Mouse (Mus musculus): ENCODE data around the gene Mical2. TPM values are rescaled to one million over a fixed set of nuclear protein-coding genes. Genes with fewer than 3 reads are reported as not detected.

Gene Mical2
- polyA plus RNA-seq, 1 experiment from 2014 or later, result 12.5 TPM

- peak within 1 kb of the TSS; percentile 99 for H3K27ac ChIP-seq
- peak within 1 kb of the TSS; percentile 72 for H3K4me3 ChIP-seq (replicated peaks)
- H3K4me1 ChIP-seq, result peaks cover 12% of the 10 kb centered on the region; the same call in 1 of the 2 replicates
- no peaks in the 10 kb centered on the region for H3K27me3 ChIP-seq (replicated peaks)
- H3K9me3 ChIP-seq, result no peaks in the 10 kb centered on the region
- H3K36me3 ChIP-seq, result no peaks in the 10 kb centered on the region
- under 1% methylated on average over 47 of the region's 49 CpGs for WGBS
- H3K9ac ChIP-seq, result peak within 1 kb of the TSS; percentile 82
- peak; percentile 73 for ATAC-seq (ENCODE audit: insufficient read depth, low FRiP score, low read depth)
- H3K4me2 ChIP-seq, result peak within 1 kb of the TSS; percentile 69
These were observed 201.9 kb downstream of the Mical2 start, which contains the start of gene Parva for GRCm38 (mm10) chr7:112427357-112428157. TSS of gene Parva (plus strand) at chr7:112427505.

- WGBS, result 0% methylated on average over 22 of the region's 22 CpGs
- ATAC-seq (ENCODE audit: insufficient read depth, low FRiP score, low read depth), result peak; percentile 88
- H3K4me2 ChIP-seq, result peak overlapping the region; percentile 69
These were observed 202.5 kb downstream of the Mical2 start for GRCm38 (mm10) chr7:112428158-112428535.

GRCm38 (mm10) chr7:112439846-112440245, 214.2 kb downstream of the Mical2 start:
- no peak overlapping the region for H3K9ac ChIP-seq
- ATAC-seq (ENCODE audit: insufficient read depth, low FRiP score, low read depth), result no peak
- H3K9me3 ChIP-seq, result no peaks in the 10 kb centered on the region
- H3K27me3 ChIP-seq (replicated peaks), result no peaks in the 10 kb centered on the region
- H3K27ac ChIP-seq, result 0 out of 2 replicates have a peak overlapping the region, but pooled peaks have one; percentile 7
- no peak overlapping the region for H3K4me3 ChIP-seq (replicated peaks)
- peaks cover 8% of the 10 kb centered on the region; the same call in 1 of the 2 replicates for H3K36me3 ChIP-seq
- 38% methylated on average over 3 of the region's 3 CpGs for WGBS
- no peak overlapping the region for H3K4me2 ChIP-seq
- H3K4me1 ChIP-seq, result peaks cover 39% of the 10 kb centered on the region

More at GRCm38 (mm10) chr7:112428158-112428535, 202.5 kb downstream of the Mical2 start:
- peak overlapping the region; percentile 72 for H3K4me3 ChIP-seq (replicated peaks)
- H3K9ac ChIP-seq, result peak overlapping the region; percentile 82
- no peaks in the 10 kb centered on the region for H3K27me3 ChIP-seq (replicated peaks)
- peaks cover 9% of the 10 kb centered on the region; the same call in 1 of the 2 replicates for H3K4me1 ChIP-seq
- H3K36me3 ChIP-seq, result no peaks in the 10 kb centered on the region
- H3K27ac ChIP-seq, result peak overlapping the region; percentile 99
- H3K9me3 ChIP-seq, result no peaks in the 10 kb centered on the region

- H3K9ac ChIP-seq, result no peak overlapping the region
- H3K4me3 ChIP-seq (replicated peaks), result no peak overlapping the region
- H3K36me3 ChIP-seq, result 0 out of 2 replicates have a peak, but pooled peaks cover 3% of the 10 kb centered on the region
- H3K27me3 ChIP-seq (replicated peaks), result no peaks in the 10 kb centered on the region
- H3K4me2 ChIP-seq, result peak overlapping the region; percentile 44
- WGBS, result 23% methylated on average over 12 of the region's 12 CpGs
- H3K9me3 ChIP-seq, result no peaks in the 10 kb centered on the region
- H3K27ac ChIP-seq, result peak overlapping the region; percentile 80
- peaks cover 39% of the 10 kb centered on the region for H3K4me1 ChIP-seq
- ATAC-seq (ENCODE audit: insufficient read depth, low FRiP score, low read depth), result peak; percentile 91
These were observed 218.7 kb downstream of the Mical2 start for GRCm38 (mm10) chr7:112444152-112444984.

GRCm38 (mm10) chr7:112444985-112445367, 219.3 kb downstream of the Mical2 start:
- Histone ChIP-seq H3K4me2 (peak overlapping the region; percentile 44), H3K9ac (no peak overlapping the region), H3K27me3 (replicated peaks) (no peaks in the 10 kb centered on the region), H3K4me1 (peaks cover 36% of the 10 kb centered on the region), H3K9me3 (no peaks in the 10 kb centered on the region), H3K27ac (peak overlapping the region; percentile 80), H3K36me3 (0 out of 2 replicates have a peak, but pooled peaks cover under 1% of the 10 kb centered on the region), H3K4me3 (replicated peaks) (no peak overlapping the region)
- ATAC-seq (ENCODE audit: insufficient read depth, low FRiP score, low read depth), result no peak
- 19% methylated on average over 9 of the region's 9 CpGs for WGBS

GRCm38 (mm10) chr7:112446498-112446897, 220.8 kb downstream of the Mical2 start:
- WGBS, result 81% methylated on average over 4 of the region's 4 CpGs
- Histone ChIP-seq H3K4me2 (no peak overlapping the region), H3K27ac (no peak overlapping the region), H3K4me3 (replicated peaks) (no peak overlapping the region), H3K9me3 (no peaks in the 10 kb centered on the region), H3K4me1 (peaks cover 41% of the 10 kb centered on the region), H3K9ac (no peak overlapping the region), H3K36me3 (no peaks in the 10 kb centered on the region), H3K27me3 (replicated peaks) (no peaks in the 10 kb centered on the region)
- ATAC-seq (ENCODE audit: insufficient read depth, low FRiP score, low read depth), result no peak

GRCm38 (mm10) chr7:112449954-112450700, 224.5 kb downstream of the Mical2 start:
- ATAC-seq (ENCODE audit: insufficient read depth, low FRiP score, low read depth), result no peak
- Histone ChIP-seq H3K9me3 (no peaks in the 10 kb centered on the region), H3K4me2 (no peak overlapping the region), H3K27me3 (replicated peaks) (no peaks in the 10 kb centered on the region), H3K9ac (no peak overlapping the region), H3K4me3 (replicated peaks) (no peak overlapping the region), H3K27ac (no peak overlapping the region), H3K36me3 (no peaks in the 10 kb centered on the region), H3K4me1 (peaks cover 31% of the 10 kb centered on the region)
- WGBS, result 83% methylated on average over 8 of the region's 8 CpGs

- Histone ChIP-seq H3K4me1 (peaks cover 38% of the 10 kb centered on the region), H3K27ac (peak overlapping the region; percentile 76), H3K4me3 (replicated peaks) (no peak overlapping the region), H3K27me3 (replicated peaks) (no peaks in the 10 kb centered on the region), H3K4me2 (no peak overlapping the region; the same call in 1 of the 2 replicates), H3K36me3 (no peaks in the 10 kb centered on the region), H3K9me3 (no peaks in the 10 kb centered on the region), H3K9ac (no peak overlapping the region)
- WGBS, result 24% methylated on average over 5 of the region's 5 CpGs
- no peak for ATAC-seq (ENCODE audit: insufficient read depth, low FRiP score, low read depth)
These were observed 226.8 kb downstream of the Mical2 start for GRCm38 (mm10) chr7:112452471-112452870.

- Histone ChIP-seq H3K4me1 (peaks cover 46% of the 10 kb centered on the region), H3K9me3 (no peaks in the 10 kb centered on the region), H3K4me3 (replicated peaks) (no peak overlapping the region), H3K36me3 (no peaks in the 10 kb centered on the region), H3K27me3 (replicated peaks) (no peaks in the 10 kb centered on the region), H3K4me2 (no peak overlapping the region), H3K27ac (peak overlapping the region; percentile 90), H3K9ac (no peak overlapping the region)
- peak; percentile 28; the same call in 1 of the 2 replicates for ATAC-seq (ENCODE audit: insufficient read depth, low FRiP score, low read depth)
- WGBS, result 18% methylated on average over 3 of the region's 3 CpGs
These were observed 228.2 kb downstream of the Mical2 start for GRCm38 (mm10) chr7:112453805-112454214.

- ATAC-seq (ENCODE audit: insufficient read depth, low FRiP score, low read depth), result no peak
- H3K9me3 ChIP-seq, result no peaks in the 10 kb centered on the region
- 52% methylated on average over 6 of the region's 6 CpGs for WGBS
- H3K36me3 ChIP-seq, result no peaks in the 10 kb centered on the region
- H3K27ac ChIP-seq, result peak overlapping the region; percentile 90
- H3K4me2 ChIP-seq, result peak overlapping the region; percentile 8; the same call in 1 of the 2 replicates
- peaks cover 48% of the 10 kb centered on the region for H3K4me1 ChIP-seq
- H3K4me3 ChIP-seq (replicated peaks), result no peak overlapping the region
- H3K9ac ChIP-seq, result no peak overlapping the region
- H3K27me3 ChIP-seq (replicated peaks), result no peaks in the 10 kb centered on the region
These were observed 228.7 kb downstream of the Mical2 start for GRCm38 (mm10) chr7:112454380-112454779.

GRCm38 (mm10) chr7:112454951-112455350, 229.3 kb downstream of the Mical2 start:
- 71% methylated on average over 2 of the region's 2 CpGs for WGBS
- no peaks in the 10 kb centered on the region for H3K9me3 ChIP-seq
- H3K4me1 ChIP-seq, result peaks cover 47% of the 10 kb centered on the region
- no peak for ATAC-seq (ENCODE audit: insufficient read depth, low FRiP score, low read depth)
- peak overlapping the region; percentile 90 for H3K27ac ChIP-seq
- H3K4me3 ChIP-seq (replicated peaks), result no peak overlapping the region
- H3K27me3 ChIP-seq (replicated peaks), result no peaks in the 10 kb centered on the region
- H3K36me3 ChIP-seq, result no peaks in the 10 kb centered on the region
- H3K4me2 ChIP-seq, result no peak overlapping the region
- no peak overlapping the region for H3K9ac ChIP-seq
